Comparison of ENCODE assay signal across 9 mouse cellular contexts in the genomic region with DNA sequence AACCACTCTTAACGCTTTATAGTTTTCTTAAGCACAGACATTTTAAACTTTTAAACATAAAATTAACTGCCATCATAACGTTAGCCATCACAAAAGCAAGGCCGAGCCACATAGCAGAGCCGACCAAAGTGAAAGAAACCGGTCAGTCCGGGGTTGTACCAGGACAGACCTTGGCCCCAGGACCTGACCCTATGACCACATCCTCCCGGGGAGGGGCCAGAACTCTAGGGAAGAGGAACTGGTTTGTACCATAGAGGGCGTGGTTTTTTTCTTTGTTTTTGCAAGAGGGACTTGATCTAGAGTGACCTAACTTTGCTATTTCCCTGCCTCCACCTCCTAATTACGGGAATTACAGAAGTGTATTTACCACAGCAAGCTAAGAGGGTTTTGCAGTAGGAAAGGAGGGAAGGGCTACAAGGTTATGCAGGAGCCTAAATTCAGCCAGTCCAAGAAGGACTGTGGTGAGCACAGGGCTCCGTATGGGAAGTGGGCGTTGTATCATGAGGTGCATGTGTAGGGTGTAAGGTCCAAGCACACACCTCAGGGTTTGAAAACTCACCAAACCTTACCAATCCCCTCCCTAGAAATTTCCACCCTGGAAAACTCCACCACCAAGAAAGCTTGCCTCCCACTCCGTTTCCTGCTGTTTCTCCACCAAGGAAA. TPM values are rescaled to one million over a fixed set of nuclear protein-coding genes. Genes with fewer than 3 reads are reported as not detected.
A peak's percentile ranks its signal among the peaks of the same experiment; 100 is the strongest.
DNase-seq lines count a peak whose midpoint lies in the region; ATAC-seq and TF ChIP-seq lines count a peak whose summit lies in the region.
"Had no signal": no experiment of that assay in that cellular context is flagged by ENCODE, and none has a peak within 500 bp of the region (broad histone marks: within the 10 kb centered on the region; RNA-seq: fewer than 3 reads in every experiment).

No protein-coding gene starts in this region.

- TF ChIP-seq EP300 in CH12.LX (IDR thresholded peaks at IDR 0.05; ENCODE audit: low read length): no peak

- peaks cover 13 to 40% of the 10 kb centered on the region in 2 experiments for H3K4me1 ChIP-seq in CH12.LX (ENCODE audit: control insufficient read depth in 1 of 2, insufficient read depth in 2 of 2)
- peaks cover 9% of the 10 kb centered on the region; the same call in 1 of the 2 replicates for H3K4me1 ChIP-seq in bone marrow, adult 2 months (ENCODE audit: control insufficient read depth, insufficient read depth, low read length)
- H3K4me1 ChIP-seq in forebrain, embryonic 11.5 days (replicated peaks; ENCODE audit: control insufficient read depth, insufficient read depth, low read length): no peaks in the 10 kb centered on the region
- H3K4me1 ChIP-seq: forebrain, embryonic 13.5 days; midbrain, embryonic 12.5 days had no signal

- no peak for TF ChIP-seq RAD21 in CH12.LX (IDR thresholded peaks at IDR 0.05; ENCODE audit: low read depth, low read length)

- peak; percentile 50 for DNase-seq in CH12.LX (ENCODE audit: extremely low read depth)
- DNase-seq in kidney, postnatal 10 days: peak; percentile 71
- DNase-seq in forebrain, embryonic 11.5 days (ENCODE audit: low spot score): no peak
- no peak for DNase-seq in cerebellum, postnatal 36 days

- H3K27ac ChIP-seq in CH12.LX (ENCODE audit: insufficient read depth, low read depth): peak overlapping the region; percentile 21; the same call in 1 of the 2 replicates
- H3K27ac ChIP-seq in bone marrow, adult 2 months (ENCODE audit: control insufficient read depth, insufficient read depth, low read depth, low read length, poor library complexity): peak overlapping the region; percentile 73
- no peak overlapping the region for H3K27ac ChIP-seq in forebrain, embryonic 11.5 days (ENCODE audit: low read depth, low read length)
- H3K27ac ChIP-seq: forebrain, embryonic 13.5 days; midbrain, embryonic 12.5 days had no signal

- TF ChIP-seq CTCF in CH12.LX (conservative IDR thresholded peaks at IDR 0.05 in 1 of 2, IDR thresholded peaks at IDR 0.05 in 1 of 2; ENCODE audit: low read depth in 2 of 2, low read length in 2 of 2): no peak
- no peak for TF ChIP-seq CTCF in bone marrow, adult 2 months (IDR thresholded peaks at IDR 0.05; ENCODE audit: control insufficient read depth, insufficient read depth, low read length)

- H3K9ac ChIP-seq in CH12.LX (ENCODE audit: insufficient read depth, low read depth): peak overlapping the region; percentile 65; the same call in 1 of the 2 replicates
- H3K9ac ChIP-seq in forebrain, embryonic 11.5 days (ENCODE audit: low read length): no peak overlapping the region
- H3K9ac ChIP-seq: forebrain, embryonic 13.5 days; midbrain, embryonic 12.5 days had no signal

- ATAC-seq in megakaryocyte progenitor cell, adult 5-6 weeks (replicated peaks; ENCODE audit: poor library complexity): peak; percentile 91
- ATAC-seq in forebrain, embryonic 11.5 days (replicated peaks; ENCODE audit: low FRiP score): no peak
- ATAC-seq in inflammation-experienced regulatory T-cells, adult 6 months: no peak
- ATAC-seq: forebrain, embryonic 13.5 days had no signal

- 20% methylated on average over 12 of the region's 12 CpGs for whole genome bisulfite sequencing in bone marrow, adult 2 months
- WGBS in forebrain, embryonic 11.5 days: 76% methylated on average over 12 of the region's 12 CpGs

- H3K4me2 ChIP-seq in CH12.LX (ENCODE audit: insufficient read depth, low read depth, poor library complexity, severe bottlenecking): peak overlapping the region; percentile 41; the same call in 1 of the 2 replicates
- no peak overlapping the region for H3K4me2 ChIP-seq in forebrain, embryonic 11.5 days (ENCODE audit: low read depth, low read length, severe bottlenecking)
- H3K4me2 ChIP-seq: forebrain, embryonic 13.5 days; midbrain, embryonic 12.5 days had no signal

- dilution Hi-C loops in CH12.LX (cut with MboI; ENCODE audit: extremely low pct_ligation_motif_present, extremely low pct_unique_long_range_greater_than_20kb, low sequenced_read_pairs): no loop called here

- peak; percentile 81 for TF ChIP-seq POLR2A in CH12.LX (IDR thresholded peaks at IDR 0.05; ENCODE audit: low read depth, low read length)
- TF ChIP-seq POLR2A in bone marrow, adult 2 months (IDR thresholded peaks at IDR 0.05; ENCODE audit: borderline replicate concordance, control insufficient read depth, low read depth, low read length): no peak

- H3K27me3 ChIP-seq in CH12.LX (replicated peaks): no peaks in the 10 kb centered on the region
- no peaks in the 10 kb centered on the region for H3K27me3 ChIP-seq in forebrain, embryonic 11.5 days (ENCODE audit: control insufficient read depth, insufficient read depth, low read length)
- H3K27me3 ChIP-seq: forebrain, embryonic 13.5 days; midbrain, embryonic 12.5 days had no signal

- in situ Hi-C loops in CH12.LX (cut with MboI; ENCODE audit: low pct_ligation_motif_present, low pct_unique_long_range_greater_than_20kb, low sequenced_read_pairs): loop anchor here (5.0 kb wide), 1 partner anchor 38 kb away; no protein-coding TSS in a partner anchor

- peaks cover 6% of the 10 kb centered on the region for H3K9me3 ChIP-seq in CH12.LX (replicated peaks; ENCODE audit: low read length)
- no peaks in the 10 kb centered on the region for H3K9me3 ChIP-seq in forebrain, embryonic 11.5 days (ENCODE audit: control insufficient read depth, low read length)
- H3K9me3 ChIP-seq: forebrain, embryonic 13.5 days; midbrain, embryonic 12.5 days had no signal

- no peaks in the 10 kb centered on the region for H3K36me3 ChIP-seq in CH12.LX (replicated peaks in 1 of 2; ENCODE audit: control insufficient read depth in 1 of 2, insufficient read depth in 1 of 2, low read length in 1 of 2)
- H3K36me3 ChIP-seq in forebrain, embryonic 11.5 days (ENCODE audit: control insufficient read depth, insufficient read depth, low read length): no peaks in the 10 kb centered on the region
- H3K36me3 ChIP-seq: midbrain, embryonic 12.5 days had no signal

- no peaks in the 10 kb centered on the region for H3K79me2 ChIP-seq in CH12.LX (replicated peaks; ENCODE audit: control insufficient read depth, extremely low read depth, insufficient read depth, poor library complexity, severe bottlenecking)

- H3K4me3 ChIP-seq in CH12.LX (replicated peaks in 1 of 3; ENCODE audit: low read depth in 2 of 3, low read length in 2 of 3, poor library complexity in 1 of 3): no peak overlapping the region
- H3K4me3 ChIP-seq in bone marrow, adult 2 months (replicated peaks; ENCODE audit: control insufficient read depth, low read depth, low read length): peak overlapping the region; percentile 24
- H3K4me3 ChIP-seq in forebrain, embryonic 11.5 days (ENCODE audit: low read depth, low read length): no peak overlapping the region
- H3K4me3 ChIP-seq: forebrain, embryonic 13.5 days; midbrain, embryonic 12.5 days had no signal

RNA-seq across cellular contexts. Expression of a gene that starts 2.8 kb away (rescaled TPM):
- total RNA-seq in CH12.LX (2012; rRNA removed) (not detected in 2 replicates), CH12.LX (2014; rRNA removed) (not detected in 2 replicates)
- polyA plus RNA-seq in CH12.LX (2012; ENCODE audit: insufficient read length, low read depth): not detected in 2 replicates
- polyA plus RNA-seq in bone marrow, adult 2 months (2011; ENCODE audit: insufficient read depth, insufficient read length, low replicate concordance, missing spikeins): 1.3 TPM in 2 replicates
- total RNA-seq in megakaryocyte progenitor cell, adult 5-6 weeks (2015): not detected in 2 replicates
- not detected in 2 replicates for total RNA-seq in megakaryocyte progenitor cell, adult 5-6 weeks (2017)
- not detected in 2 replicates for polyA plus RNA-seq in forebrain, embryonic 11.5 days (2014; fragmentation: Nextera tagmentation; extraction: Ambion mirVana)
- under 1 TPM in 1 of 3 experiments, not detected in 2; 0.24 TPM for polyA plus RNA-seq in inflammation-experienced regulatory T-cells, adult 6 months (2017; shearing (Covaris generic))
- polyA plus RNA-seq: forebrain, embryonic 13.5 days; midbrain, embryonic 12.5 days had no signal

RNA-seq across cellular contexts. Expression of a gene that starts 14.3 kb away (rescaled TPM):
- total RNA-seq in CH12.LX (2012; rRNA removed) (not detected in 2 replicates), CH12.LX (2014; rRNA removed) (not detected in 2 replicates)
- polyA plus RNA-seq in CH12.LX (2012; ENCODE audit: insufficient read length, low read depth): not detected in 2 replicates
- not detected in 2 replicates for polyA plus RNA-seq in bone marrow, adult 2 months (2011; ENCODE audit: insufficient read depth, insufficient read length, low replicate concordance, missing spikeins)
- not detected in 2 replicates for total RNA-seq in megakaryocyte progenitor cell, adult 5-6 weeks (2015)
- total RNA-seq in megakaryocyte progenitor cell, adult 5-6 weeks (2017): not detected in 2 replicates
- polyA plus RNA-seq in forebrain, embryonic 11.5 days (2014; fragmentation: Nextera tagmentation; extraction: Ambion mirVana): not detected in 2 replicates
- not detected for polyA plus RNA-seq in inflammation-experienced regulatory T-cells, adult 6 months (2017; shearing (Covaris generic))
- polyA plus RNA-seq: forebrain, embryonic 13.5 days; midbrain, embryonic 12.5 days had no signal

RNA-seq across cellular contexts. Expression of a gene that starts 15.5 kb away (rescaled TPM):
- total RNA-seq in CH12.LX (2012; rRNA removed): 60.1 and 69.9 TPM in 2 replicates
- total RNA-seq in CH12.LX (2014; rRNA removed): 59.0 and 65.0 TPM in 2 replicates
- 71.0 and 72.8 TPM in 2 replicates for polyA plus RNA-seq in CH12.LX (2012; ENCODE audit: insufficient read length, low read depth)
- polyA plus RNA-seq in bone marrow, adult 2 months (2011; ENCODE audit: insufficient read depth, insufficient read length, low replicate concordance, missing spikeins): 64.8 and 109 TPM in 2 replicates
- 51.7 and 52.6 TPM in 2 replicates for total RNA-seq in megakaryocyte progenitor cell, adult 5-6 weeks (2015)
- 81.7 and 88.6 TPM in 2 replicates for total RNA-seq in megakaryocyte progenitor cell, adult 5-6 weeks (2017)
- polyA plus RNA-seq in forebrain, embryonic 11.5 days (2014; fragmentation: Nextera tagmentation; extraction: Ambion mirVana): 69.5 and 79.2 TPM in 2 replicates
- polyA plus RNA-seq in inflammation-experienced regulatory T-cells, adult 6 months (2017; shearing (Covaris generic)): 10 to 100 TPM; 35.3 to 50.0 (median 40.5) TPM

RNA-seq across cellular contexts. Expression of a gene that starts 31.4 kb away (rescaled TPM):
- total RNA-seq in CH12.LX (2012; rRNA removed) (not detected in 2 replicates), CH12.LX (2014; rRNA removed) (not detected in 2 replicates)
- not detected in 2 replicates for polyA plus RNA-seq in CH12.LX (2012; ENCODE audit: insufficient read length, low read depth)
- 6.7 TPM in 1 of 2 replicates, not detected in the other for polyA plus RNA-seq in bone marrow, adult 2 months (2011; ENCODE audit: insufficient read depth, insufficient read length, low replicate concordance, missing spikeins)
- 0.12 and 0.95 TPM in 2 replicates for total RNA-seq in megakaryocyte progenitor cell, adult 5-6 weeks (2015)
- 0.08 and 1.1 TPM in 2 replicates for total RNA-seq in megakaryocyte progenitor cell, adult 5-6 weeks (2017)
- polyA plus RNA-seq in forebrain, embryonic 11.5 days (2014; fragmentation: Nextera tagmentation; extraction: Ambion mirVana): not detected in 2 replicates
- under 1 TPM in 1 of 3 experiments, not detected in 2; 0.20 TPM for polyA plus RNA-seq in inflammation-experienced regulatory T-cells, adult 6 months (2017; shearing (Covaris generic))
- polyA plus RNA-seq: forebrain, embryonic 13.5 days had no signal

RNA-seq across cellular contexts. Expression of a gene that starts 34.7 kb away (rescaled TPM):
- total RNA-seq in CH12.LX (2012; rRNA removed): 0.89 and 1.1 TPM in 2 replicates
- 0.60 and 0.69 TPM in 2 replicates for total RNA-seq in CH12.LX (2014; rRNA removed)
- 0.83 and 1.2 TPM in 2 replicates for polyA plus RNA-seq in CH12.LX (2012; ENCODE audit: insufficient read length, low read depth)
- 3.1 and 4.1 TPM in 2 replicates for polyA plus RNA-seq in bone marrow, adult 2 months (2011; ENCODE audit: insufficient read depth, insufficient read length, low replicate concordance, missing spikeins)
- 0.72 and 1.7 TPM in 2 replicates for total RNA-seq in megakaryocyte progenitor cell, adult 5-6 weeks (2015)
- total RNA-seq in megakaryocyte progenitor cell, adult 5-6 weeks (2017): 1.5 TPM in 2 replicates
- polyA plus RNA-seq in forebrain, embryonic 11.5 days (2014; fragmentation: Nextera tagmentation; extraction: Ambion mirVana): 2.3 and 3.9 TPM in 2 replicates
- under 1 TPM in 1 of 3 experiments, not detected in 2; 0.26 TPM for polyA plus RNA-seq in inflammation-experienced regulatory T-cells, adult 6 months (2017; shearing (Covaris generic))

Comparison
In these comparisons a context has a peak if more than half of its experiments do, and no peak if none do; other contexts are left out.
1. DNase-seq: peak in CH12.LX (single experiment) and kidney, postnatal 10 days (single experiment); none in forebrain, embryonic 11.5 days (single experiment) and cerebellum, postnatal 36 days (0 of 2).